Mouse (Mus musculus): ENCODE measurements around the gene Zp3.

- TF ChIP-seq CTCF (IDR thresholded peaks at IDR 0.05; ENCODE audit: low read depth) (no peak), EP300 (IDR thresholded peaks at IDR 0.05; ENCODE audit: low read depth) (no peak)
Measured at GRCm38 (mm10) chr5:136017262-136017661, 37.4 kb downstream of the Zp3 start.

Measured in liver, embryonic 14.5 days (tissue).